Mouse (Mus musculus) cerebellum, adult (tissue): ENCODE data around the gene Btg3.

Source experiments
- ATAC-seq: cut with Nextera tagmentation; 2 replicates; pipeline ENCODE4 v1.9.2; 2017; ENCODE audit warnings: mild to moderate bottlenecking, moderate library complexity, mixed read lengths; ENCODE audit not compliant: insufficient number of reproducible peaks, low FRiP score, low TSS enrichment

Btg3 gene

GRCm38 (mm10) chr16:78347328-78347926, 29.6 kb downstream of the Btg3 start:
- no peak for ATAC-seq

- ATAC-seq: no peak
These were observed 30.2 kb downstream of the Btg3 start for GRCm38 (mm10) chr16:78346662-78347327.

GRCm38 (mm10) chr16:78343792-78344191, 33.2 kb downstream of the Btg3 start:
- ATAC-seq: no peak

DNA sequence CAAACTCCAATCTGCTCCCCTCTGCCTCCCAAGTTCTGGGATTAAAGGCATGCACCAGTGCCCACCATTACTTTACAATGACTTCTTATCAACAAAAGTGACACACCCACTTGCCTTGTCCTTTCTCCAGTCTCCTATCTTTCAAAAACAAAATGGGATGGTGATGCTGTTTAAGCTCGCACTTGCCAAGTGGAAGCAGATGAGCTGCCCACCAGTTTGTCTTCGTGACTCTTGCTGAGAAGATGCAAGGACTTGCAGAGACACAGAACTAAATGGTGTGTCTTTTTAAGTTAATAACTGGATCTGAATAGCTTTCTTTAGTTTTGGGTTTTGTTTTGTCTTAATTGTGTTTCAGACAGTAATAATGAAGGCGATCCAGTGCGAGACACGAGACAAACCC, 34.2 kb downstream of the Btg3 start:
- ATAC-seq: no peak

DNA sequence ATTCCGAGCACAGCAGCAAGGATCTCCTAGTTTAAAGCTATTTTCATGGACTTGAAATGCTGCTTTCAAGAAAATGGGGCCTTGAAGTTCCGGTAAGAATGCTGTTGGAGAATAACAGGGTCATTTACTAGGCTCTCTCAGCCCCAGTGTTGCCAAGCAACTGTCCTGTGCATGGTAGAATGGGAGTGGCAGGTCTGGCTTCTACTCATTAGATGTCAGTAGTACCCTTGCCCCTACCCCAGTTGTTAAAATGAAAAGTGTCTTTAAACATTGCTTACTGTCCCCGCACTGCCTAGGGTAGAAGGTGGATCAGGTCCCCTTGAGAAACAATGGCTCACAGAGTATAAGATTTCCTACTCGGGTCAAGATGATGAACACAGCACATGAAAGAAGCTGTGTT, 35.6 kb downstream of the Btg3 start:
- ATAC-seq: no peak

DNA sequence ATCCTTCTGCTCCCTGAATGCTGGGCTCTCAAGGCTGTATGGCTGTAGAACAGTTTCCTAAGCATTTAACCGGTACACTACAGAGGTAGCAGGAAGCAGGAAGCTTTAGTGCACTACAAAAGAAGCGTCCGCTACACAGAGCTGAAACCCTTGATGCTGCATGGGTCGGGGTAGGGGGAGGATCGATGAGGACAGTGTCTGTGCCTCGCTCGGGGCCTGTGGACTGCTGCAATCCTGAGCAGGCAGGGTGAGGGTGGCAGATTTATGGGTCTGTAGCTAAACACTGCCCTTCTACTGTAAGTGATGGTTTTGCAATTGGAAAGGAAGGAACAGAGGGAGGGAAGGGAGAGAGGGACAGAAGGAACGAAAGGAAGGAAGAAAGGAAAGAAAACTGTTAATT, 39.8 kb downstream of the Btg3 start:
- no peak for ATAC-seq

DNA sequence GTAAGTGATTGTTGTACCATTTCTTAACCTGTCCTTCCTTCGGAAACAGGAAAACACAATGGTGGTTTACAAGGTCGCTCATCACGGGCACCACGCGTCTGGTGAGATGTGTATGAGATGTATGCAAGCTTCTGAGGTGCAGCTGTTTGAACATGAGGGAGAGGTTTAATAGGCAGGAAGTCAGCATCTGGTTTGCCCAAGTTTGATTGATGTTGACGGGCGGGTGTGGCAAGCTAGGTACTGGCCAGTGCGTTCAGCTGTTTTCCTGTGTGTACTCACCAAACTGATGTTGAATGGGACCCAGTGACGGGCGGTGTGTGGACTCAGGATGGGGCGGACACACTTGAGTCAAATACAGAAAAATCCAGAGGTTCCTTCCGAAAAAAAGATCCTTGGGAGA, 49.0 kb downstream of the Btg3 start:
- ATAC-seq: no peak

GRCm38 (mm10) chr16:78327562-78327961, 49.4 kb downstream of the Btg3 start:
- ATAC-seq: no peak

DNA sequence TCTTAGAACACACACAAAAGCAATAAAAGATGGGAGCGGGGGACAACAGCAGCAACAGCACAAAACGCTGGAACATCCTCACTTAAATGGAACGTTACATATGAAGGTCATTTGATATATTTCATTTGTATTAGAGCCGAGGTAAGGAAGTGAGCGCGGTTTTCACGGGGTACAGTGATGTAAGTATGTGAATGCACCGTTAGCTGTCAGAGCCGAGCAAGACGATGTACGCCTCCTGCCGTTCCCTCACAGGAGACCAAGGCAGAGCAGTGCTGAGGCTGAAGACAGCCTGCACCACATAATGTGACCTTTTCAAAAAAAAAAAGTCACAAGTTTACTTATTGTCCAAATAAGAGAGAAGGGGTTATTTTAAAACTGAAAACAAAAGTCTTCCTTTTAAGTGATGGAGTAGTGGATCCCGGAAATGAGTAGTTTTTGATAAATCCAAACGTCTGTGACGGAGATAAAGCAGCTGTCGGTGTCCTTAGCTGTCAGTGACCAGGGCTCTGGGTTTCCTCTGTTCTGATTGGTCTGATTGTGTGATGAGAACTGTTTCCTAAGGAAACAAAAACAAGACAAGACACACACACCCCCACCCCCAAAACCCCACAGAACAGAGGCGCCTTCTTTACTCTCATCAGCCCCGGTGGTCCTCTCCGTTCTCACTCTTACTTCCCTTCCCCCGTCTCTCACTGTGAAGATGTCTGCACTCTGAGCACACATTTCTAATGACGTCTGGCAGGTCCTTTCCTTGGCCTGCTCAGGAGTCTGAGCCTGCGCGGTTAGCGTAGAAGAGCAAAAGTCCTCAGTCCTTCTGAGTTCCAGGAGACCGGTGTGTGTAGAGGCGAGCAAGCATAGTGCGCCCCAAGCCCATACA, 50.8 kb downstream of the Btg3 start:
- no peak for ATAC-seq

- ATAC-seq: no peak
These were observed 54.9 kb downstream of the Btg3 start for GRCm38 (mm10) chr16:78322140-78322539.

DNA sequence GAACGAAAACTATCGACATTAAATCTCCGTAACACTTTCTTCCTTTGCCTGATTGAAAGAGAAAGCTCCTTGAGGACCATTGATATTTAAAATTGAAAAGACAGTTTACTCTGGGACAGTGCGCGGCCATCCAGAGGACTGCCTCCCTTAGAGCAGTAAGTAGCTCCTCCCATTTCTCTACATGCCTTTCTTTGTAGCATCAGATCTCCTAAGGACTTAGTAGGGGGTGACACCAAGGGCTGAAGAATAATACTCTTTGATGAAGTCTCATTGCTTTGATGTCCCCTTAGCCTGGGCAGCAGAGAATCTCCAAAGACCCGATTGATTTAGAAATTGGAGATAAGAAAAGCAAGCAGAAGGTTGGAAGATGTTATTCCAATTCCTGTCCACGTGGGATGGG, 55.4 kb downstream of the Btg3 start:
- no peak for ATAC-seq

DNA sequence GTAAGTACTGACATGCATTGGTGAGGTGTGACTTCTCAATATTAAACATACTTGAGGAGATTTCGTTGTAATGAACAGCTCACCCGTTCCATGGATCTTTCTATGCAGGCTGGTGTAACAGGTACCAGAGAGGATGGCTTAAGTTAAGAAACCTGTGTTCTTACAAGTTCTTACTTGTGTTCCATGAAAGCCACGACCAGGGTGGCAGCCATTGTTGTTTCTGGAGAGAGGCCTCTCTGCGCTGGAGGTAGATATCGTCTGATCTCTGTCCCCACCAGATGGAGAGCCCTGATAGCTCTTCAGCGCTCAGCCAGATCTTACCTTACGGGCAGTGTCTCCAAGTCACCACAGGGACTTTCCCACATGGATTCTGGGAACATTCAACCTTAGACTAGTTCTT, 57.3 kb downstream of the Btg3 start:
- no peak for ATAC-seq

DNA sequence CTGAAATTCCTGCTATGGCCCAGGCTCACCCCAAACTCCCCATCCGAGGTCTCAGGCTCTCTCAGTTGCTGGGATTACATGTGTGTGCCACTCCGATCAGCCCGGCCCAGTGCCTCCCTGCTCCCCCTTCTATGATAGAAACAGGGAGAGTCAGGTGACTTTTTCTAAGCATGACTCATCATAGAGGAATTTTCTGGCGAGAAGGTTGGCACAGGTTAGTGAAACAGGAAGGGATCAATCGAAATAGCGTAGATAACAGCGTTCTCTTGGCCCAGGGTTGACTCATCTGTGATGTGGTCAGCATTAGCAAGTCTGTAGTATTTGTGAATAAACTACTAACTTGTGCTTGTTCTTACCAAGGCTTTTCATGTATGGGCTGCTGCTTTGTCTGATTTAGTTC, 59.0 kb downstream of the Btg3 start:
- ATAC-seq: no peak

DNA sequence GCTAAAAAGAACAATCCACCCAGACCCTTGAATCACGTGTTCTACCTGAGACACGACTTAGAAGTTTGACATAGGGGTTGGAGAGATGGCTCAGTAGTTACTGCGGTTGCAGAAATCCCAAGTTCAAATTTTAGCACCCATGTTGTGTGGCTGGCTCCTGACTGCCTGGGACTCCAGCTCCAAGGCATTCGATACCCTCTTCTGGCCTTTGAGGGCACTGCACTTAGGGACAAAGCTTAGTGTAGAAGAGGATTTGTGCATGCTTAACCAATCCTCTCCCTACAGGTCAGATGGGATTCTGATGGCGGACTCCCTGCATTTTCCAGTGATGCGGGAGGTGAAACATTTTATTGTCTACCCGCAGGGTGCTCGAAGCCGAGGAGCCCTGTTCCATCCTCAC, 60.1 kb downstream of the Btg3 start:
- ATAC-seq: peak; percentile 46; the same call in 1 of the 2 replicates

DNA sequence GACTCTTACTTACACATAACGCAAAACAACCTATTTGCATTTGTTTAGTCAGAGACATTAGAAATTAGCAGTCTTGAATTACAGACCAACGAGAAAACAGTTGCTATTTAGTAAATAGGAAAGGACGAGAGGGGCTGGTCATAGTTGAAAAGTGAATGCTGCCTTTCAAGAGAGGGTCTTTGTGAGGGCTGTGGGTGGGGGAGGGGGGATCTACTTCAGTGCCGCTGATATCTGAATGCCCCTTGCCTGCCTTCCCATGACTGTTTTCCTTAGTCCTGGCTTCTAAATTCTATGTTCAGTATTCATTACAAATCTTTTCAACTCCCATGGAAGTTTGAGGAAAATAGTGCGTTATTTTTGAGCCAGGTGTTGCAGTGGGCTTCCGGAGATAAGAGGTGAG, 63.0 kb downstream of the Btg3 start:
- ATAC-seq: no peak

DNA sequence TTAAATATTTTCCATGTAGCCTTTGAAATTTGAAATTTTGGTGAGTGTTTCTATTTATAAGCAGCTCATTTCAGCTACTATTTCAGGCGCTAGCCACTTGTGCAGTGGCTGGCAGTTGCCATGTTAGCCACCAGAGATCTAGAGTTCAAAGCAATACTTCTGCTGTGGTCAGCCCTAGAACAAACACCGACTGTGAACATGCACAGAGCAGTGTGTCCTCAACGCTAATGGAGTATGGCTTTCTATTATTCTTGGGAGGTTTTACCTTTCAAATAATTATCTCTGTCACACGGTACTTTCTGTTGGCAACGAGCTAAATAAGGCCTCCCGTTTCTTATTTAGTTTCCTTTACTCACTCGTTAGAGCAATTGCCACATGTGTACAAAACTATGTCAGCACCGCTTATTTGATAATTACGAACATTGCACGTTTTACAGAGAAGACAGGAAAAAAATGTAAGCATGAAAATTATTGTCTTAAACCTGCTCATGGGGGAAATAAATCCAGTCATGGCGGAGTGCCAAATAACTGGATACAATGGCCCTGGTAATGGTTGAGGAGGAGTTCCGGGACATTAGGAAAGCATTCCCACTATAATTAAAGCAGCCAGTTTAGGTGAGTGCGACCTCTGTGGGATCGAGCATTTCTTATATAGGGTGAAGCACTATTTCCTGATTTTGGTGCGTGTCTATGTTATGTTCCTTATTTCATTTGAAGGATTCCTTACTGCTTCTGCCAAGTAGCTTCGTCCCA, 63.7 kb downstream of the Btg3 start:
- ATAC-seq: no peak

GRCm38 (mm10) chr16:78309258-78309657, 67.7 kb downstream of the Btg3 start:
- no peak for ATAC-seq

GRCm38 (mm10) chr16:78307476-78308192, 69.4 kb downstream of the Btg3 start:
- no peak for ATAC-seq

DNA sequence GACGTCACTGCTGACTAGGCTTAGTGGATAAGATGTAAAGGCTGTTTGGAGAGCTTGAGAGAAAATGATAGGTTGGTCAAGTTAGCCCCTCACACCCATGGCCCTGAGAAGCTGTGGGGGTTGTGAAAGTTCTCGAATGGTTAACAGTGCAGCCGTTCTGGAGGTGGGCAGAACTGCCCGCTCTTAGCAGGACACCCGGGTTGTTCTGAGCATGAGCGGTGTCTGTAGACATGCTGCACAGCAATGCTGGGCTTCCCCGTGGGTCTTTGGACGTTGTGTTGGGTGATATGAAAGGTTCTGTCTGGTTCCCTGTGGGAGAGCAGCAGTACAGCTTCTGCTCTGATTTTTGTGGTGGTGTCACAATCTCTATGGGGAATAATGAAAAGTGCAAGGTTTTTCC, 70.4 kb downstream of the Btg3 start:
- ATAC-seq: no peak

DNA sequence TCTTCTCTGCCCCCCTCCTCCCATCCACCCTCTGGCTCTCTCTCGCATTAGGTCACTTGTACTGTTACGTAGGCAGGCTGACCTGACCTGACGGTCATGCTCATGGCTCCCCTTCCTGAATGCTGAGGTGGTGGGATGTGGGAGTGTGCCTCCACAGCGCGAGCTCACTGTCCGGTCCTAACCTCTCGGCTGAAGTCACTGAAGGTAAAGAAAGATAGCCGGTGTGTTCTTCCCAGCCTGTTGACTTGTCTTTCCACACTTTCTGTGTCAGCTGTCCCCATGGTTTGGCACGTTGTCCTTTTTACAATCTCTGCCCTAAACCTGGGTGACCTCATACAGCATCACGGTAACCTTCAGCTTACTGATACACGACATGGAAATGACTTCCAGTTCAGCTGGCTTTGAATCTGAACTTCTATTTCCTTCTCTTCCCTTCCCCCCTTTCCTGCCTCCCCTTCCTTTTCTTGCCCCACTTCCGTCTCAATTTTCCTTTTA, 71.3 kb downstream of the Btg3 start:
- ATAC-seq: no peak
